Mouse (Mus musculus): ENCODE results near the gene Castor2.

DNA sequence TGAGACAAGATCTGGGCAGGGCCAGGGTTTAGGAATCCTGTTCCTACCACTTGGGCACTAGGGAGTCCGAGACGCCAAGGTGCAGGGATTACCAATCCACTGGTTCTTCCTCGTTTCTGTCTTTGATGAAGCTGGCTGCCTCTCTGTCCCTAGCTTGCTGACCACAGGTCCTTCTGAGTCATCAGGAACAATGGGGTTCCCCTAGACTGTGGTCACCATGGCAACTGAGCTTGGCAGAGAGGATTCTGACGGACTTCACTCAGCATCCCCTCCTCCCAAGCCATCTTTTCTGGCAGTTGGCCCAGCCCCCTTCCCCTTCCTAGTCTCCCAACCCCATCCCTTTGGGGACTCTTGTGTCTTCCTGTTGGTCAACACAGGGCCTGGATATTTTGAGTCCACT is 32.1 kb downstream of the Castor2 start:
- TF ChIP-seq GATA1 (IDR thresholded peaks at IDR 0.05; ENCODE audit: low read length) (no peak), TAL1 (IDR thresholded peaks at IDR 0.05; ENCODE audit: low read length) (no peak)

Data from erythroblast, embryonic 14.5 days (primary cell).